Mouse (Mus musculus): ENCODE data around the gene Tbc1d16.
A peak's percentile ranks its signal among the peaks of the same experiment; 100 is the strongest.

Tbc1d16 gene

DNA sequence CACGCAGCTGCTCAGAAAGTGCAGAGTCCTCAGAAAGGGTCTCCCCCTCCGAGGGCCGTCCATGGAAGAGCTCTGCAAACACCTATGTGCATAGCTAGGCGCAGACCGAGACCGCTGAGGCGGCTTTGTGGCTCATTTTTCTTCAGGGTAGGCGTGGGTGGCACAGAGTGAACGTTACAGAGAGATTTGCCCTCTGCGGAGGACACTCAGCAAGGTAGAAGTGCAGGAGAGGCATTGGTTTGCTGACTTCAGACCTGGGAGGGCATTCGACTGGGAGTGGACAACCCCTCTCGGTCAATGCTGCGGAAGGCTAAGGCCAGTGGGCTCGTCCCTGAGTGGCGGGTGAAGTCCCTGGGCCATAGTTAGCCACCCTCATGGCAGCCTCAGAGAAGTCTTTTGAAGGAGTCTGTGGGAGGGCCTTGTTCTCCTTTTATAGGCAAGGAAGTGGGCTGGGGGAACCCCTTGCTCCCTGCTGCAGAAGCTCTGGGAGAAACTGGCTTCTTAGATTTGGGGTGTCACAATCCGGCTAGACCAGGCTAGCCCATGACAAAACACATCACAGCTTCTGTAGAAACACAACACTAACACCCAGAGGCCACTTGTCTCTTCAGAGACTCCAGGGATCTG, 84.8 kb downstream of the Tbc1d16 start:
- no peak for DNase-seq (ENCODE audit: low read depth)

DNA sequence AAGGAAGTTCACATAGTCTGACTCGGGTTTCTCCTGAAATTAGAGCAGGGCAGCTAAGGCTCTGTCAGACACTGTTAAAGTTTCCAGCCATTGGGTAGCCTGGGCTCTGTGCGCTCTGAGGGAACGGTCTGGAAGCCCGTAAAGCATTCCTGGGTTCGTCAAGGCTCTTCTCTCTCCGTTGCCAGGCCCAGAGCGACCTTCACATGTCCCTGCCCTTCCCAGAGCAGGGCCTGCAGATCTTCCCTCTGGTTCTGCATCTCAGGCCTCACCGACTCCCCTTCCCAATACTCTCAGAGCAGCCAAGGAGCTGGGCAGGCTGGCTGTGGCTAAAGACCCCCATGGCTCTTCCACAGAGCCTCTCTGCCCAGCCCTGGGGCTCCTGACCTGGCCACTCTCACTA, 85.7 kb downstream of the Tbc1d16 start:
- DNase-seq (ENCODE audit: low read depth) = no peak

DNA sequence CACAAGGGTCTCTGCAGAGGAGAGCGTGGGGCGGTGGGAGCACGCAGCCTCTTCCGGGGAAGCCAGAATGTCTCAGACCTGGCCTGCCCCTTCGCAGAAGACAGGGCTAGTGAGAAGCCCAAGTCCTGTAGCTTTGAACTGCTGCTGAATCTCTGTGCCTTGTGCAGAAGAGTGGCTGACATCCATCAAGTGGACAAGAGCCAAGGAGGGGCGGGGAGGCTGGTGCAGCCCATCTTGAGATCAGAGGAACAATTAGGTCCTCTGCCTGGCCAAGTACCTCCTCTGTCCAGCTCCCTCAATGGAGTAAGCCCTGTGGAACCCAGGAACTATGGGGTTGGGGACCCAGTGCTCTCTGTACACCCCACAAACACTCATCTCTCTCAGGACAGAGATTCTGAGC, 89.3 kb downstream of the Tbc1d16 start:
- no peak for DNase-seq (ENCODE audit: low read depth)

DNA sequence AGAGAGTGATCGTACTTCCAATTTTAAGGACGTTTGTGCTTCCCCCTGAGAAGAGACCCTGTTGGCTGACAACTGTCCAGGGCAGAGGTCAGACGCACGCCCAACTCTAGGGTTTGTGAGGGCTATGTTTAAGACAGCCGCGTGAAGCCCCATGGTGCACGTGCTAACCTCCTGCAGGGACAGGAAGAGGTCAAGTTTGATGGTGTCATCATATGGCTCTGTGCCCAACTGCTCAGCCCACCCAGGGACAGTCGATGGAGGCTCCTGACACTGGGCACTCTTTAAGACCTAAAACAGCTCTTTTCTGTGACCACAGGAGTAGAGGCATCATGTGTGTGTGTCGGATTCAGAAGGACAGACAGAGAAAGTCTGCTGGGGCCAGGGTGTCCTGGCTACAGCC, 90.1 kb downstream of the Tbc1d16 start:
- no peak for DNase-seq (ENCODE audit: low read depth)

DNA sequence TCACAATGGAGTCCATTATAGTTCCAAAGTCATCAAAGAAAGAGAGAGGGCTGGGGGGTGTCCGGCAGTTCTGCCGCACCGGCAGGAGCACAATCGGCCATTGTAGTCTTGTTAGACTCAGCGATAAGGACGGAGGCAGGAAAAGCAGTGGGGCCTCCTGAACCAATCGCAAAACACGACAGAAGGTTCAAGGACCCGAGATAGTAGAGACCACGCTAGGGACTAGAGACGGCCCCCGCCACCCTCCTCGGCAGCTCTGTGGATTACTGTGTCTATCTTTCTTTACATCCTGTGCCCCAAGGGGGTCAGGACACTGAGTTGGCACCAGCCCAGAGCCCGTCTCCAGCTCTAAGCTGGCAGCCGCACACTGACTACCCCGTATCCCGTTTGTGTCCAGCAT, 93.7 kb downstream of the Tbc1d16 start:
- DNase-seq (ENCODE audit: low read depth) = no peak

DNA sequence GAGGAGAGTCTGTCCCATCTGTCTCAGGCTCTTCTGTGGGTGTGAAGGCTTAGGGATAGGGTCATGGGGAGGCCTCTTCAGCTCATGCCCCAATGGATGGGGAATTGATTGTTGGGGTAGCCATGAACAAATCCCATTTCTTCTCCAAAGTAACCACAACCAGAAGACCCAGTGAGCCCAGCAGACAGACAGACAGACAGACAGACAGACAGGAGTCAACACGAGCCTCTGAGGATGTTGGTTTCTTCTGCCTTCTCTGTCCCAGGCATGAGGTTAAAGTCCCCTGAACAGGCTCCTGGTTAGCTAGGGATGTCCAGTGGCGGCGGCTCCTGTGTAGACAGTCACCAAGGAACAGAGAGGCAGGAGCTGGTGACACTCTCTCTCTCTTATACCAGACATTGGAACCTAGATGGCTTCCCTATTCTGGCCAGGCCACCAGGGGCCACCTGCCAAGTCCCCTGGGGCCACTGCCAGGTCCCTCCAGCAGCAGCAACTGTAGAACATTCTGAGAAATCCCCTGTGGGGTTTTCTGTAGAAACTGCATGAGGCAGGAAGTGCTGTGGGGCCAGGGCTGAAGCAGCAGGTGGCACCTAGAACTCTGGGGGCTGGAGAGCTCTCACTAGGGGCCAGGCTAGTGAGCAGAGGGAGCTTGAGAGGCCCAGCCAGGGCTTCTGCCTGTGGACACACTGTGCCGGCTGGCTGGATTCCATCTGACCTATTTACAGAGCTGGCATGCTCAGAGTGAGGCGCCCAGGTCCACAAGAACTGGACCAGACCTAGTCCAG, 94.7 kb downstream of the Tbc1d16 start:
- DNase-seq (ENCODE audit: low read depth) = no peak

DNA sequence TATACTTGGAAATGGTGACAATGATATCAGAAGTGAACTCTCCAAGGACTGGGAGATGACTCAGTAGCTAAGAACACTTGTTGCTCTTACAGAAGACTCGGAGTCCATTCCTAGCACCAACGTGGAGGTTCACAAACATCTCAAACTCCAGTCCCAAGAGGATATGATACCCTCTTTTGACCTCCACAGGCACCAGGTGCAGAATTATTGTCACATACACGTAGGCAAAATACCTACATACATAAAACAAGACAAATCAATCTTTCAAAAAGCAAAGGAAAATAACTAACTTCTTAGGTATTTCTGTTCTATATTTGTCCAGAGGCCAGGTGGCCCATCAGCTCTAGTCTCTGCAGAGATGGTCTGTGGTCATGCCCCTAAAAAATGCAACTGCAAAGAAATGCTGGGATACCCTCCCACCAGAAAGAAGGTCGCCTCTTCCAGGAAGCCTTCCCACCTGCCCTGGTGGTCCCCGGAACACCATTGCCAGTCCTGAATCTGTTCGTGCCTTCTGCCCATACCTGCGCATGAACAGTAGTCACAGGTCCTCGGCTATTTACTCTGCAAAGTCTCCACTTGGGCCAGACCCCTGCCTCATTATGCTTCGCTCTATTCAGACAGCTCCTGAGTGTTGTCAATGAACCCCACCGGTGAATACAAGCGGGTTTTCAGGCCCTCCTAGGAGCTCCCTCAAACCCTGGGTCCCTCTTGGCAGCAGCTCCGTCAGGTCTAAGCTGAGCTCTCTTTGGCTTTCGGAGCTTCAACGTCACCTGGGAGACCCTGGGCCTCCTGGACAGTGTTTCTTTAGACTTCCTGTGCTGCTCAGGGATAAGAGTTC, 95.9 kb downstream of the Tbc1d16 start:
- no peak for DNase-seq (ENCODE audit: low read depth)

DNA sequence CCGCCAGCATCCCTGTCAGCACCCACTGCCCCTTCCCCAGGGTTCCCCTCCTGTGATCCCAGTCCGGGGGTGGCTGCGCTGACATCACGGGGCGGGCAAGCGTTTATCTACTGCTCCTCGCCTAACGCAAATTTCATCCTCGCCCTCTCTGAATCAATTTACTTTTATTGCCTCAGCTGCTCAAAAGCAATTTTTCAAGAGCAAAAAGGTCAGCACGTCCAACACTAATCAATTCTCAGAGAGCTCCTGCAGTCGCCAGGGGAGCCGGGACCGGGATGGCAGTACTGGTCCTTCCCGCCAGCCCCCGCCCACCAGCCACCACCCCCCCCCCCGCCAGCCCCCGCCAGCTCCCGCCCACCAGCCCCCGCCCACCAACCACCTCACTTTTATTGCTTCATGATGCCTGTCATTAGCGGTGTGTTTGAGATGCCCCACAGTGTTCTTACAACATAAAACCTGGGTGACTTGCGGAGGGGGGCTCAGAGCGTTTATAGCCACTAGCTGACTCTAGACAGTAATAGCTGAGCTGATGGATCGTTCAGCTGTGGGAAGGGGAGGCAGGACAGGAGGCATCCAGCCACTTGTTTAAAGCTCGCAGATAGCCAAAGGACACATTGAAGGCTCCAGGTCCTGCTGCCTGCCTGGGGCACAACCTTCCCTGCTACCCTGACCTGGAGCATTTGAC, 98.1 kb downstream of the Tbc1d16 start:
- DNase-seq (ENCODE audit: low read depth) = no peak

DNA sequence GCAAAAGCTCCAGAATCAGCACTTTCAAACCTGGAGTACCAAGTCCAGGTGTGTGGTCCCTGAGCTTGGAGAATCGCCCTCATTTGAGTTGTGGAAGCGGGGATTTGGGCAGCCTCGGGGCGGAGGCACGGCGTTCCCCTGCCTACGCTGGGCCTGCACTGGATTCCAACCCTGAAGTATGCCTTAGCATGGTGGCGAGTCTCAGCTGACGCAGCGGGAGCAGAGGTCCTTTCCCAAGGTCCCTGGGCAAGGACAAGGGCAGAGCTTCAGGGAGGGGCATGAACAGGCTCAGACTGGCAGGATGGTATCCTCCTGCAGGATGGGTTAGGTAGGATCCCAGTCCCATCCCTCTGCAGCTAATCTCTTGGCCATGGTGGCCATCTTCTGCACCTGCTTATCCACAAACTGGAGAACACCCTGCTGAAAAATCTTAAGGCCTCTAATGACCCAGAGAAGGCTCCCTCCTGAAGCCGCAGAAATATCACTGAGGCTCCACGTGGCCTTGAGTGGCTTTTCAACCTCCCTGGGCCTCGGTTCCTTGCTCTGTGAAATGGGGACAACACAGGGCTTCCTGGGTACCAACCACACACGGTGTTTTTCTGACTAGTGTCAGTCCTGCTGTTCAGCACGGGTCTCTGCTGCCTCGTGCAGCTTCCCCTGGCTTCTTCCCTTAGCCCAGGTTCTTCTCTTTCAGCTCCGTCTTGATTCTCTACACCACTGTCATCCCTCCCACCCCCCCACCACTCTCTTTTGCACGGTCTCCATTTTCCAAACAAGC, 98.8 kb downstream of the Tbc1d16 start:
- no peak for DNase-seq (ENCODE audit: low read depth)

DNA sequence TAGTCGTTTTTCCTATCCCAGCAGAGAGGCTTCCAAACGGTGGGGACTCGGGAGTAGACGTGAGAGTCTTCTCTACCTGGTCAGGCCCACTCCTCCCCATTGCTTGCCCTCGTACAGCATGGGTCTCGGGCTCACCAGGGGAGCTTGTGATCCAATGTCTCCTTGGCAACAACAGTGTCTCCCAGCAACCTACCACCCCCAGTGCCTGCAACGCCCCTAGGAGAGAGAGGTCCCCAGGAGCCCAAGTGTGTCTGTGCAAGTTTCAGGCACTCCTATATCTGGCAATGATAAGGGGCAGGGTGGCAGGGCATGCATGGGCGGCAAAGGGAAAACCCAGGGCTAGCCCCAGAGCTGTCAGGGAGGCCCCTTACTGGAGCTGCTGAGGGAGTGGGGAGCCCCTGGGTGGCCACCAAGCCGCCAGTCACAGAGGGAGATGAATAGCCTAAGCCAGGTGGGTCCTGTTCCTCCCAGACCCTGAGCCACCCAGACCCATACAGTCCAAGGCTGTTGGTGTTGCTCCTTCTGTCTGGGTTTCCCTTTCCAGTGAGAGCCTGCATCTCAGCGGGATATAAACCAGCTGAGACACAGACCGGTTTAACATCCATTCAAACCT, 99.5 kb downstream of the Tbc1d16 start:
- no peak for DNase-seq (ENCODE audit: low read depth)

DNA sequence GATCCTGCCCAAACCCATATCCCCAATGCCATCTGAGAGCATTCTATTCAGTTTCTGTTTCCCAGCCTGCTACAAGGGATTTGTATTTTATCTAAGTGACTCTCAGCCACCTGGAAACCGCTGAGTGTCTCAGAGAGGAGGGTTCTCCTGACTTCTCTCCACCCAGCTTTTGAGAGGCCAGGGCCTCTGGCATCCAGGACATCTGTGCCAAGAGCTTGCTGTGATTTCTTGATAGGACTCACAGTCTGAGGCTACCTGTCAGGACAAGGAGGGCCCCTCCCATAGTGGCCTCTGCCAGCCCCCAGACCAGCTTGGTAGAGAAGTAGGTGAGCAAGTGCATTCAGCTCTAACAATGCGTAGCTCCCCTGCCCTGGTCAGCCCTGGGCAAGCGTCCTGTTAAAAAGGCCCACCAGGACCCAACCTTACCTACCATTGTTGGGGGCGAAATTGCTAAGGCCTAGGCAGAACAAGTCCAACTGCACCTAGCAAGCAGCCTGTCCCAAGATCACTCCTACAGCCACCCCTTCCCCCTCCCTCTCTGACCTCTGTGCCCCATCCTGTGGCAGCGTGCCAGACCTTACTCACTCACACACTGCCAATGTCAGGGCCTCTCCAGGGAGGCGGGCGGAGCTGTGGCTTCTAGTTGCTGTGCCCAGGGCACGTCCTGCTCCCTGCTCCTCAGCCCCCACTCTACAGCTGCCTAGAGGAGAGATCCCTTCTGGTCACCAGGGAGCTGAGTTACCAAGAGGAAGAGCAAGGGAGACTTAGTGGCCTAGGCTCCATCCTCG, 100.4 kb downstream of the Tbc1d16 start:
- peak; percentile 38 for DNase-seq (ENCODE audit: low read depth)

DNA sequence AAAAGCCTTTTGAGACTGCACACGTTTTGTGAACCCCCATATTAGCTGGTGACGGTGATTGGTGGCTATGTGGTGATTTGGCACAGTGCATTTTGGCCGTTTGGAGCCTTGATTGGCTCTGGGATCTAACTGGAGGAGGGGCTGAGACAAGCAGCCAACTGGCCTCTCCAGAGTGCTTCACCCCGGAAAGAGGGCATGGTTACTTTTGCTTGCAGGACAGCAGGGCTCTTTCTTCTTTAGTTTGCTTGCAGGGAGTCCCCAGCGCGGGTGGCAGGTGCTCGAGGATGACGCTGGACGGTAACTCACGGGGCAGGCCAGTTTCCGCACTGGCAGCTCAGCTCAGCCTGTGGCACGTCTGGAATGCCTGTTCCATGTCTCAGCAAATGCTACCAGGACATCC, 101.2 kb downstream of the Tbc1d16 start:
- DNase-seq (ENCODE audit: low read depth) = no peak

DNA sequence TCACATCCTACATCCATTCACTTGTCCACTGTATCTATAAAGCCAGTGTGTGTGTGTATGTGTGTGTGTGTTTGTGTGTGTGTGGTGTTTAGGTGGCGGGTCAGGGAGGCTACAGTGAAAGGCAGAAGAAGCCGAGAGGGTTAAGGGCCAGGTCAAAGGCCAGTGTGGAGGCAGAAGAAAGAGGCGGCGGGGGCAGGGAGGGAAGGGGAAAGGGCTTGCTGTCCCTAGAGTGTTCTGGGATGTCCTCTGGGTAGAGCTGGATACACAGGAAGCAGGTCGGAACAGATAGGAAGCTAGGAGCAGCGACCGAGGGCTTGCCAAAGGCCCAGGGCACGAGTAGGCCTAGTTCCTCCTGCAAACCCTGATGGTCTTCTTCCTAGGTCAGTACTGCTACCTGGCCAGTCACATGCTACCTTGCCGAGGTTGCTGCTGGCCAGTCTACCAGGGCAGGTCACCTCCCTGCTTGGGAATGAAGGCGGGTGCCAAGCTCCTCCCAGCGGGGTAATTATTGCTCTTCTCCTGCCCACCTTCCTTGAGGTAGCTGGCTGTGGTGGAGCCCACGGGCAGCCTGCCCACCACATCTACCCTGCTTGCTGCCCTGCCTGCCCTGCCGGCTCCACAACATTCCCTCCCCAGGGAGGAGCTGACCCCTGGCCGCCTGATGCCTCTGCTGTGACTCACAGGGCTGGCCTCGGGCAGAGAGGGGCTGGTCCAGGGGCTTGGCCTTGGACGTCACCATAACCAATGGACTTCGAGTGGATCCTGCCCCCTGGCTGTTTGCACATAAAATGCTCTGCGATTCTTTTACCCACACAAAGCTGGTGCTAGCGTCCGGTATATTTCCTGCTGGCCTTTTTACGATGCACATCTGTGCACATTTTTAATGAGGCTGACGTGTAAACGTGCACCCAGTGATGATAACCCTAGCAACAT, 102.1 kb downstream of the Tbc1d16 start:
- DNase-seq (ENCODE audit: low read depth) = peak; percentile 91

DNA sequence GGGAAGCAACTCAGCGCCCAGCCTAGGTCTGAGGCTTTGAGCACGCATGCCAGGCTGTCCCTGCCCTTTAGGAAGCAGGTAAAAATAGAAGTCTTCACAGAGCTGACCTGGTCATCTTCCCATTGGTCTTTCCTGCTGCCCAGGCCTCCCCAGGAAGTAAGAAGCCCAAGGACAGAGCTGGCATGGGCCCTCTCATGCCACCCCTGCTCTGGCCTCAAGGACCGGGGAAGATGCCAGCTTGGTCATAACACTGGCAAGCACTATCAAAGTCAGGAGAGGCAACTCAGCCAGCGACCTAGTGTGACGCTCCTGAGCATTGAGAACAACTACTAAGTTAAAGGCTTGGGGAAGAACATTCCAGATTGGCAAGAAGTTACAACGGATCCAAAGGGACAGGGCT, 103.8 kb downstream of the Tbc1d16 start:
- DNase-seq (ENCODE audit: low read depth) = no peak

DNA sequence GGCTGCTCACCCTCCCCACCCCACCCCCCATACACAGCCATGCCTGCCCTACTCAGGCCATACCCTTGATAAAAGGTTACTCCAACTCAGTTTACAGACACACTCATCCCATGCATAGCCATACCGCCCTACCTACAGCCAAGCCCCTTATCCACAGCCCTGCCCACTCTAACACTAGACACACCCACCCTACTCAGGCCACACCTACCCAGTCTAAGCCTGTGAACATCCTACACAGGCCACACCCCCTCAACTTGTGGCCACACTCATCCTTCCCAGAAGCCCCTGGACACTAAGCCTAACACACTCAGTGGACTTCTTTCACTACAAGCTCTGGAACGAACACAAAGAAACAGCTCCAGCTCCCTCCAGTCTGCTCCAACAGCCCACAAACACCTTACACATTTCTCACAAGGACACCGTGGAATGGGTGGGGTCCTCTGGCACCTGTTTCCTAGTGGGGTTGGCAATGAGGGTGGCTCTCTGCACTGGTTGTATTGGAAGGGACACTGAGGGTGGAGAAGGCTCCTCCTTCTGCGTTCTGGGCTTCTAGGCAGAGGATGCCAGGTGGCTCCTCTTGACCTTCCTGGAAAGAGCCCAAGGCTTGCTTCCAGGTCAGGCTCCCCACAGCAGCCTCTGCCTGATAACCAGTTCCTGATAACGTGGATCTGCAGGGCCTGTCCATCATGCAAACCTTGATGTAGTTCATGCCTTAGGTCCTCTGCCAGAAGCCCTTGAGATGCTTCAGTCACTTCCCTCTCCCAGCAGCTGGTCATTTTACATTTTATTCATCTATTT, 104.6 kb downstream of the Tbc1d16 start:
- DNase-seq (ENCODE audit: low read depth) = no peak

DNA sequence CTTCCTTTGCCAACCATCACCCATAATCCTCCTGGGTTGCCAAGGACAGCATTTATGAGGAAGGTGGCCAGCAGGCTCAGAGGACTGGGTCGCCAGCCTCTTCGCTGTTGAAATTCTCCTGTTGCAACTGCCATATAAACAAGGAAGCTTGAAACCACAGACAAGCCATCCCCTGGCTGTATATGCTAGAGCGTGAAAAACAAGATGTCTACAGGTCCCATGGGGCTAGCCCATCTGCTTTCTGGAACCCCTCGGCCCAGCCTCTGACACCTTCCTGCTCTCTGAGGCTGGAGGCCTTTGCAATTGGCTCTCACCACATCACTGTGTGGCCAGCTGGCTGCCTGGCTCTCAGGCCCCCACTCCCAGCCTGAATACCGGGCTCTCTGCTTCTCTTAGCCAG, 105.9 kb downstream of the Tbc1d16 start:
- no peak for DNase-seq (ENCODE audit: low read depth)

DNA sequence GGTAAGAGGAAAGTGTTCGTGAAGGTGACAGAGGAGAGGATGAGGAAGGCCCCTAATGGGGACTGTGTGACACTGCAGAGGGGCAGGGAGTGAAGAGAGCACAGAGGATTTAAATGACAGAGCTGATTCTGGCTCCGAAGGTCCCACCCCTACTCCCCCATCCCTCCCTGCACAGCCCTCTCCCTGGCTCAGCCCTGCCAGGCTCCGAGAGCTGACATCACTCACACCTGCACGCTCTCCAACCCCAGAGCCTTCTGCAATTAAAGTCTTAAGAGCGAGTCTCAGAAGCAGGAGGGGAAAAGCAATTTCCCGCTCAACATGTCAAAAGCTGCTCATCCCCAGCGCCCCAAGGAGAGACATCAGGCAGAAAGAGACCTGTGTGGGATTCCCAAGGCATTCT, 109.4 kb downstream of the Tbc1d16 start:
- DNase-seq (ENCODE audit: low read depth) = no peak

DNA sequence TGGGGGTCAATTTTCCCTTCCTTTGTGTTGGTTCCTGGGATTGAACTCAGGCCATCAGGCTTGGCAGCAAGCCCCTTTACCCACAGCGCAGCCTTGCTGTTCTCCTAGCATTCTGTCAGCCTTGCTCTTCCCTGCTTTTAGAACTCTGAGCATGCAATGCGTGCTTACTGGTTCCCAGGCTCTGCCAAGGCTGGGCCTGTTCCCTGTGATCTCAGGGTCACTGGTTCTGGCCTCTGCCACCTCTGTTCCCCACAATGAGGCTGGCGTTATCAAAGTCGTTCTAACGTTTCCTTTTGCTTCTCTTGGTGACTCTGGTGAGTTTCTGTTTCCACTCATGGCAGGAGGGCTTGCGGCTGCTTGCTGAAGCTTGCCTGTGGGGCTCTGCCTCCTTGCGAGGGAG, 110.4 kb downstream of the Tbc1d16 start:
- no peak for DNase-seq (ENCODE audit: low read depth)

Measured in fibroblast of lung, adult 2 months (primary cell).